In genomic region chr10:17326724-17327123, GRCm38 (mm10) we compare ENCODE assay signal across 24 mouse cellular contexts.
DNase-seq lines count a peak whose midpoint lies in the region; ATAC-seq lines count a peak whose summit lies in the region.
"Had no signal": no experiment of that assay in that cellular context is flagged by ENCODE, and none has a peak within 500 bp of the region (broad histone marks: within the 10 kb centered on the region; RNA-seq: fewer than 3 reads in every experiment).

No protein-coding gene starts in this region.

- no peak overlapping the region for H3K4me2 ChIP-seq in embryonic facial prominence, embryonic 14.5 days (ENCODE audit: low read depth, low read length)
- H3K4me2 ChIP-seq: forebrain, embryonic 13.5 days; heart, embryonic 15.5 days; hindbrain, embryonic 14.5 days; intestine, embryonic 15.5 days had no signal

- DNase-seq in embryonic facial prominence, embryonic 14.5 days (ENCODE audit: low spot score): peak; percentile 10
- DNase-seq in embryonic facial prominence, embryonic 10.5 days (ENCODE audit: low spot score): no peak
- peak; percentile 71 for DNase-seq in 3T3-L1 (ENCODE audit: low read depth, low spot score)
- peak; percentile 35 for DNase-seq in brain, adult 2 months (ENCODE audit: low read depth, low spot score)
- DNase-seq in cerebellum, adult 11 months: no peak
- DNase-seq in adrenal gland, postnatal 25 days: no peak
- no peak for DNase-seq in urinary bladder, postnatal 10 days (ENCODE audit: low spot score)
- DNase-seq: adrenal gland, adult 8-10 months; cerebellum, adult 18-20 months; cerebellum, adult 9-11 months; cerebellum, postnatal 36 days; forebrain, postnatal 0 days; gastrocnemius, adult 2 months; gastrocnemius, postnatal 25 days; heart, adult 18-20 months; heart, postnatal 14 days had no signal

- no peak overlapping the region for H3K27ac ChIP-seq in embryonic facial prominence, embryonic 14.5 days (replicated peaks; ENCODE audit: low read depth, low read length)
- no peak overlapping the region for H3K27ac ChIP-seq in embryonic facial prominence, embryonic 10.5 days (replicated peaks)
- H3K27ac ChIP-seq: forebrain, embryonic 13.5 days; gastrocnemius, adult 2 months; heart, embryonic 10.5 days; heart, embryonic 15.5 days; hindbrain, embryonic 10.5 days; hindbrain, embryonic 14.5 days; intestine, embryonic 15.5 days had no signal

- no peaks in the 10 kb centered on the region for H3K36me3 ChIP-seq in embryonic facial prominence, embryonic 14.5 days (ENCODE audit: control insufficient read depth, insufficient read depth, low read length)
- H3K36me3 ChIP-seq in embryonic facial prominence, embryonic 10.5 days (replicated peaks): no peaks in the 10 kb centered on the region
- H3K36me3 ChIP-seq: heart, embryonic 10.5 days; heart, embryonic 15.5 days; hindbrain, embryonic 10.5 days; intestine, embryonic 15.5 days had no signal

- no peak for ATAC-seq in embryonic facial prominence, embryonic 14.5 days (ENCODE audit: low read depth)
- peak; percentile 94 for ATAC-seq in granulocyte monocyte progenitor cell, adult 5-6 weeks (replicated peaks; ENCODE audit: poor library complexity, severe bottlenecking)
- ATAC-seq: forebrain, embryonic 13.5 days; forebrain, postnatal 0 days; intestine, embryonic 15.5 days had no signal

- H3K9ac ChIP-seq in embryonic facial prominence, embryonic 14.5 days (ENCODE audit: low read depth, low read length): no peak overlapping the region
- H3K9ac ChIP-seq: forebrain, embryonic 13.5 days; forebrain, postnatal 0 days; heart, embryonic 15.5 days; hindbrain, embryonic 14.5 days; intestine, embryonic 15.5 days had no signal

- H3K4me3 ChIP-seq in embryonic facial prominence, embryonic 14.5 days (ENCODE audit: low read depth, low read length): no peak overlapping the region
- H3K4me3 ChIP-seq in embryonic facial prominence, embryonic 10.5 days: no peak overlapping the region
- H3K4me3 ChIP-seq: forebrain, embryonic 13.5 days; gastrocnemius, adult 2 months; heart, embryonic 10.5 days; heart, embryonic 15.5 days; hindbrain, embryonic 10.5 days; intestine, embryonic 15.5 days had no signal

- H3K27me3 ChIP-seq in embryonic facial prominence, embryonic 14.5 days (replicated peaks; ENCODE audit: control insufficient read depth, insufficient read depth, low read length): no peaks in the 10 kb centered on the region
- no peaks in the 10 kb centered on the region for H3K27me3 ChIP-seq in embryonic facial prominence, embryonic 10.5 days (replicated peaks; ENCODE audit: low read depth, poor library complexity, severe bottlenecking)
- H3K27me3 ChIP-seq: CH12.LX; forebrain, embryonic 13.5 days; heart, embryonic 15.5 days; intestine, embryonic 15.5 days had no signal

- 79% methylated on average over 3 of the region's 3 CpGs for WGBS in embryonic facial prominence, embryonic 14.5 days
- WGBS in embryonic facial prominence, embryonic 10.5 days: 91% methylated on average over 3 of the region's 3 CpGs

- peaks cover 4% of the 10 kb centered on the region; the same call in 1 of the 2 replicates for H3K4me1 ChIP-seq in embryonic facial prominence, embryonic 14.5 days (ENCODE audit: control insufficient read depth, insufficient read depth, low read length)
- H3K4me1 ChIP-seq in embryonic facial prominence, embryonic 10.5 days: peaks cover 13% of the 10 kb centered on the region
- H3K4me1 ChIP-seq: intestine, embryonic 15.5 days had no signal

- no peaks in the 10 kb centered on the region for H3K9me3 ChIP-seq in embryonic facial prominence, embryonic 14.5 days (ENCODE audit: control insufficient read depth, low read length)
- no peaks in the 10 kb centered on the region for H3K9me3 ChIP-seq in embryonic facial prominence, embryonic 10.5 days
- H3K9me3 ChIP-seq: forebrain, embryonic 13.5 days; heart, embryonic 10.5 days; heart, embryonic 15.5 days; intestine, embryonic 15.5 days had no signal

Comparison
In these comparisons a context has a peak if more than half of its experiments do, and no peak if none do; other contexts are left out.
1. DNase-seq: peak in embryonic facial prominence, embryonic 14.5 days (single experiment), 3T3-L1 (single experiment) and brain, adult 2 months (single experiment); none in embryonic facial prominence, embryonic 10.5 days (single experiment), cerebellum, adult 11 months (single experiment), adrenal gland, postnatal 25 days (single experiment) and urinary bladder, postnatal 10 days (single experiment).